Mouse (Mus musculus) heart, embryonic 12.5 days (tissue): ENCODE measurements around the gene Rbm24. TPM values are rescaled to one million over a fixed set of nuclear protein-coding genes. Genes with fewer than 3 reads are reported as not detected.

Experiments used
- ATAC-seq: fragments of 200-750 bp; cut with Nextera tagmentation; 2 replicates; pipeline ENCODE4 v1.8.0; 2017; ENCODE audit warnings: moderate TSS enrichment, moderate library complexity; ENCODE audit not compliant: insufficient number of reproducible peaks, low FRiP score
- H3K27ac ChIP-seq: fragments of 300-500 bp; sonication (generic); 2 replicates; pipeline ENCODE4 v1.5.1; 2016; ENCODE audit warnings: mild to moderate bottlenecking, moderate library complexity; ENCODE audit not compliant: poor library complexity, severe bottlenecking
- H3K27me3 ChIP-seq: fragments of 300-500 bp; sonication (generic); replicated peaks from 2 replicates; pipeline ENCODE4 v1.6.1; 2016; ENCODE audit warnings: mild to moderate bottlenecking, moderate library complexity
- H3K36me3 ChIP-seq: fragments of 300-500 bp; sonication (generic); 2 replicates; pipeline ENCODE4 v1.6.1; 2016; ENCODE audit warnings: mild to moderate bottlenecking, moderate library complexity
- H3K4me1 ChIP-seq: fragments of 300-500 bp; sonication (generic); replicated peaks from 2 replicates; pipeline ENCODE4 v1.6.1; 2016; ENCODE audit warnings: mild to moderate bottlenecking
- H3K4me2 ChIP-seq: fragments of 300-500 bp; sonication (generic); 2 replicates; pipeline ENCODE4 v1.6.1; 2016; ENCODE audit warnings: mild to moderate bottlenecking, moderate library complexity
- H3K4me3 ChIP-seq: fragments of 300-500 bp; sonication (generic); 2 replicates; pipeline ENCODE4 v1.5.1; 2016; ENCODE audit warnings: mild to moderate bottlenecking
- H3K9ac ChIP-seq: fragments of 300-500 bp; sonication (generic); 2 replicates; pipeline ENCODE4 v1.6.1; 2016; ENCODE audit warnings: mild to moderate bottlenecking, moderate library complexity
- H3K9me3 ChIP-seq: fragments of 300-500 bp; sonication (generic); replicated peaks from 2 replicates; pipeline ENCODE4 v1.6.1; 2016; ENCODE audit warnings: mild to moderate bottlenecking, moderate library complexity
- WGBS: fragments of 180-500 bp; shearing (Covaris S2); methylation state at CpG from one replicate; pipeline ENCODE4 v1.1.7; 2016; 5-methylcytosine and 5-hydroxymethylcytosine counted together
- polyA plus RNA-seq: library from polyadenylated mRNA; unstranded; fragments of >200 nt; fragmentation: Nextera tagmentation; extraction: Ambion mirVana; gene quantifications from 2 replicates; pipeline ENCODE4 v1.2.1, GENCODE M21; 2016

The Rbm24 gene
- polyA plus RNA-seq, 1 experiment from 2014 or later = 73.4 TPM

- no peaks in the 10 kb centered on the region for H3K27me3 ChIP-seq
- H3K9ac ChIP-seq = no peak overlapping the region
- H3K9me3 ChIP-seq = peaks cover 6% of the 10 kb centered on the region; the same call in 1 of the 2 replicates
- H3K27ac ChIP-seq = no peak overlapping the region
- H3K36me3 ChIP-seq = no peaks in the 10 kb centered on the region; the same call in 1 of the 2 replicates
- ATAC-seq = no peak
- H3K4me2 ChIP-seq = no peak overlapping the region
- peaks cover 8% of the 10 kb centered on the region for H3K4me1 ChIP-seq
- 76% methylated on average over 6 of the region's 6 CpGs for WGBS
- no peak overlapping the region for H3K4me3 ChIP-seq
These were observed 20.7 kb downstream of the Rbm24 start for GRCm38 (mm10) chr13:46438960-46439359.

GRCm38 (mm10) chr13:46444021-46444420, 25.8 kb downstream of the Rbm24 start:
- peak; percentile 36; the same call in 1 of the 2 replicates for ATAC-seq
- H3K4me3 ChIP-seq = no peak overlapping the region
- H3K27ac ChIP-seq = peak overlapping the region; percentile 71

DNA sequence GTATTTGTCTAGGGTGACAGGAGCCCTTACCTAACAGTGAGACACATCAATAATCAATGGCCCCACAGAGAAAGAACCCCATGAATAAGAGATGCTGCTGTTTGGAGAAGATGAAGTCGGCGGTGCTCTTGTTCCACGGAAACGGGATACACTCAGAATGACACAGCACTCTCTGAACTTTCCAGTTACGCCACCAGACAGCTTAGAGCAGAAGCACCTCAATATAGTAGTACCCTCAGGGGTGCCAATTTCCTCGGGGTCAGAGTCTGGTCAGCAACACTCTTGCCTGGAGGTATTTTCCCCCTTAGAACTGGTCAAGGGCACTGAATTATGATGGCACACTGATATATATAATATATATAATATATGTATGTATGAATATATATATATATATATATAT, 27.8 kb downstream of the Rbm24 start:
- no peak for ATAC-seq
- H3K4me3 ChIP-seq = no peak overlapping the region
- H3K9me3 ChIP-seq = peaks cover 6% of the 10 kb centered on the region; the same call in 1 of the 2 replicates
- no peak overlapping the region for H3K4me2 ChIP-seq
- WGBS = 85% methylated on average over 6 of the region's 6 CpGs
- H3K27me3 ChIP-seq = no peaks in the 10 kb centered on the region
- no peak overlapping the region for H3K9ac ChIP-seq
- H3K36me3 ChIP-seq = no peaks in the 10 kb centered on the region; the same call in 1 of the 2 replicates
- no peak overlapping the region for H3K27ac ChIP-seq
- H3K4me1 ChIP-seq = peaks cover 27% of the 10 kb centered on the region

More at GRCm38 (mm10) chr13:46444021-46444420, 25.8 kb downstream of the Rbm24 start:
- H3K27me3 ChIP-seq = no peaks in the 10 kb centered on the region
- peak overlapping the region; percentile 17 for H3K4me2 ChIP-seq
- H3K9ac ChIP-seq = no peak overlapping the region
- H3K36me3 ChIP-seq = no peaks in the 10 kb centered on the region; the same call in 1 of the 2 replicates
- peaks cover 6% of the 10 kb centered on the region; the same call in 1 of the 2 replicates for H3K9me3 ChIP-seq
- peaks cover 22% of the 10 kb centered on the region for H3K4me1 ChIP-seq
- 10% methylated on average over 7 of the region's 7 CpGs for WGBS

DNA sequence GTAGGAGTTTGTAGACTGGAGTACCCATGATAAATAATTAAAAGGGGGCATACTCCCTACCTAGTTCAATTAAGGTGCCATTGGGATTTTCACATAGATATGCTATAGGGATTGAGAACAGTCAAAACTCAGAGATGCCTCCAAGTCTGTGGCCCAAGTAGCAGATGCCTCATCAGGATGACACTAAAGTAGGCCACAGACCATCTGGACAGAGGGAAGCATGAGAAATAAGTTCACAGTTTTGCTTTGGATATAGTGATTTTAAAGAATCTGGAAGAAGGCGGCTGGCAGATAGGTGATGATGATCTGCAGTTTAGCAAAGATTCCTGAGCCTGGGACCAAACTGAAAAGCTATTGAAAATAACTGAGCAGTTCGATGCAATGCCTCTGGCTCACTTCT, 30.0 kb downstream of the Rbm24 start:
- WGBS = 56% methylated on average over 2 of the region's 2 CpGs
- no peak for ATAC-seq
- no peaks in the 10 kb centered on the region for H3K27me3 ChIP-seq
- H3K27ac ChIP-seq = no peak overlapping the region
- no peak overlapping the region for H3K9ac ChIP-seq
- no peaks in the 10 kb centered on the region for H3K36me3 ChIP-seq
- peaks cover 26% of the 10 kb centered on the region for H3K4me1 ChIP-seq
- no peak overlapping the region for H3K4me2 ChIP-seq
- H3K9me3 ChIP-seq = no peaks in the 10 kb centered on the region
- no peak overlapping the region for H3K4me3 ChIP-seq

DNA sequence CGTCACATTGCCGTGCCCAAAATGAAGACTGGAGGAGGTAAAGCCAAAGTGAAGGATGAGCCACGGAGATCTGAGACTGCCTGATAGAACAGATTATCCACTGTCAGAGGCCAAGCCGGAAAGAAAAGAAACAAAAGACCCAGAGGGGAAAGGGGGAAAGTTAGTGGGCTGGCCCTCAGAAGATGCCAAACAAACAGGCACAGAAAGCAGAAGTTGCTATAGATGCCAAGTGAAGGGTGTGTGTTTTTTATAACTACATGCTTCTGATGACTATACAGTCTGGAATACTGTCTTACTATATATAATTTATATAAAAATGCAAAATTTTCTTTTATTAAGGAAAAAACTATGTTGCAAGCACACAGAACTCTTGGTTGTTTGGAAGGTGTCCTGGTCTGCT, 31.7 kb downstream of the Rbm24 start:
- 74% methylated on average over 4 of the region's 4 CpGs for WGBS
- Histone ChIP-seq H3K27me3 (no peaks in the 10 kb centered on the region), H3K9ac (no peak overlapping the region), H3K36me3 (no peaks in the 10 kb centered on the region), H3K4me2 (no peak overlapping the region), H3K4me1 (peaks cover 13% of the 10 kb centered on the region), H3K27ac (no peak overlapping the region), H3K4me3 (no peak overlapping the region), H3K9me3 (no peaks in the 10 kb centered on the region)
- ATAC-seq = no peak

DNA sequence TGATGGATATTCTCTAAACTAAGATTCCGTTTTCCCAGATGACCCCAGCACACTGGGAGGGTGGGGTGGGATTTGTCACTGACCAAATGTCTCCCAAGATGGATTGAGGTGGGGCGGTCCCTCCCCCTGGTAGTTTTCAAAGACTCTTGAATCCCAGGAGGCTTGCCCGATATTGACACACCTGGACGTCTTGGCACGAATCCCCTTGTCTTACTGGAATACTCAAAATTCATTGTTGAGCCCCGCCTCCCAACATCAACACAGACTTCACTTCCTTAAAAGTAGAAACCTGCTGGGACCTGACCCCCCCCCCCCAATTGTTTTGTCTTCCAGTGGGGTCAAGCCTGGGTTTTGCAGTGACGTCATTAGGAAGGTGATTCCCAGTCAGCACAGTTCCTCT, 32.4 kb downstream of the Rbm24 start:
- Histone ChIP-seq H3K4me2 (no peak overlapping the region), H3K36me3 (no peaks in the 10 kb centered on the region), H3K27me3 (no peaks in the 10 kb centered on the region), H3K27ac (no peak overlapping the region), H3K4me1 (peaks cover 13% of the 10 kb centered on the region), H3K9ac (no peak overlapping the region), H3K9me3 (no peaks in the 10 kb centered on the region), H3K4me3 (no peak overlapping the region)
- no peak for ATAC-seq
- 79% methylated on average over 7 of the region's 7 CpGs for WGBS

- no peak overlapping the region for H3K4me3 ChIP-seq
- no peak overlapping the region for H3K4me2 ChIP-seq
- 72% methylated on average over 3 of the region's 3 CpGs for WGBS
- H3K9me3 ChIP-seq = no peaks in the 10 kb centered on the region
- no peak overlapping the region for H3K9ac ChIP-seq
- no peaks in the 10 kb centered on the region for H3K27me3 ChIP-seq
- no peak overlapping the region for H3K27ac ChIP-seq
- H3K36me3 ChIP-seq = no peaks in the 10 kb centered on the region
- peaks cover 13% of the 10 kb centered on the region for H3K4me1 ChIP-seq
- no peak for ATAC-seq
These were observed 33.3 kb downstream of the Rbm24 start for GRCm38 (mm10) chr13:46451548-46451947.

DNA sequence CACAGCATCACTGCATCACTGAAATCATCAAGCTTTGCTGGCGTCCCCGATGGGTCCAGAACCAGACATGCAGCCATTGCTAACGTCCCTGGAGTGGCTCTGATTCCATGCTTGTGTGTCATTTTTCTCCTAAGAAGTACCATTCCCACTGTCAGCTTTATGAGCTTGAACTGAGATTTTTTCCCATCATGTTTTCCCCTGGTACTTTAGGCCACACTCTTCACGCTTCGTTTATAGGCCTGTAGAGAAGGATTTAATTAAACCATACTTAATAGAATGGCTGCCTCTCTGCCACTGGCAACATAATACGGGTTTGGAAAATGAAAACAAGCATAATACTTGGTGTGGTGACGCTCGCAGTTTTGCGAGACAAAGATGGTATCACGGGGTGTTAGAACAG, 41.3 kb downstream of the Rbm24 start:
- WGBS = 89% methylated on average over 10 of the region's 10 CpGs
- no peak for ATAC-seq
- Histone ChIP-seq H3K9ac (no peak overlapping the region), H3K27ac (no peak overlapping the region), H3K9me3 (no peaks in the 10 kb centered on the region), H3K27me3 (no peaks in the 10 kb centered on the region), H3K4me3 (no peak overlapping the region), H3K36me3 (no peaks in the 10 kb centered on the region), H3K4me2 (no peak overlapping the region), H3K4me1 (no peaks in the 10 kb centered on the region)

DNA sequence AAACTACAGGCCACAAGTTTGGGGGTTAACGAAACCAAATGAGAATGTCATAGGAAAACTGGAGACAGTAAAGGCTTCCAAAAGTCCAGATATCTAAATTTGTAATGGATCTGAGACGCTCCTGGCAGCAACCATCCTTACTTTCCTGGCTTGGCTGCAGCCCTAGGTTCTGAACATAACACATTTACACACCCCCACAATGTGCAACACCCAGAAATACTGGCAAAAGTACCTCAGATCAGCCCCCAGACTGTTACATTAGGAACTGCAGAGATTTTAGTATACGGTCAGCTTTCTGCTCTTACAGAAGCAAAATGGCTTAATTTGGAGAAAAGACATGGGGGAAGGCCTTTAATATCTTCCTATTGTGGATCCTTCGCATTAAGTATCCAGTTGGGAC, 44.0 kb downstream of the Rbm24 start:
- Histone ChIP-seq H3K4me1 (no peaks in the 10 kb centered on the region), H3K4me2 (no peak overlapping the region), H3K9ac (no peak overlapping the region), H3K4me3 (no peak overlapping the region), H3K27ac (no peak overlapping the region), H3K27me3 (no peaks in the 10 kb centered on the region), H3K36me3 (no peaks in the 10 kb centered on the region), H3K9me3 (no peaks in the 10 kb centered on the region)
- ATAC-seq = no peak
- 82% methylated on average over 4 of the region's 4 CpGs for WGBS

- no peak overlapping the region for H3K4me3 ChIP-seq
- ATAC-seq = no peak
- H3K27ac ChIP-seq = no peak overlapping the region
- 64% methylated on average over 3 of the region's 3 CpGs for WGBS
- peaks cover 4% of the 10 kb centered on the region; the same call in 1 of the 2 replicates for H3K4me1 ChIP-seq
- no peak overlapping the region for H3K9ac ChIP-seq
- H3K4me2 ChIP-seq = no peak overlapping the region
- no peaks in the 10 kb centered on the region for H3K36me3 ChIP-seq
- H3K9me3 ChIP-seq = no peaks in the 10 kb centered on the region
- H3K27me3 ChIP-seq = no peaks in the 10 kb centered on the region
These were observed 45.5 kb downstream of the Rbm24 start for GRCm38 (mm10) chr13:46463764-46464163.

GRCm38 (mm10) chr13:46468251-46468650, 50.0 kb downstream of the Rbm24 start:
- H3K4me2 ChIP-seq = no peak overlapping the region
- no peaks in the 10 kb centered on the region for H3K9me3 ChIP-seq
- 45% methylated on average over 8 of the region's 8 CpGs for whole genome bisulfite sequencing
- no peak overlapping the region for H3K27ac ChIP-seq
- H3K4me1 ChIP-seq = peaks cover 4% of the 10 kb centered on the region; the same call in 1 of the 2 replicates
- no peaks in the 10 kb centered on the region for H3K36me3 ChIP-seq
- H3K27me3 ChIP-seq = no peaks in the 10 kb centered on the region
- H3K4me3 ChIP-seq = no peak overlapping the region
- ATAC-seq = no peak
- H3K9ac ChIP-seq = no peak overlapping the region

GRCm38 (mm10) chr13:46469536-46469935, 51.3 kb downstream of the Rbm24 start:
- ATAC-seq = no peak
- Histone ChIP-seq H3K27me3 (no peaks in the 10 kb centered on the region), H3K36me3 (no peaks in the 10 kb centered on the region), H3K4me1 (peaks cover 4% of the 10 kb centered on the region; the same call in 1 of the 2 replicates), H3K9me3 (no peaks in the 10 kb centered on the region), H3K9ac (no peak overlapping the region), H3K4me2 (no peak overlapping the region), H3K27ac (no peak overlapping the region), H3K4me3 (no peak overlapping the region)
- 85% methylated on average over 2 of the region's 2 CpGs for WGBS
